Mouse (Mus musculus) colon, adult 2 months (tissue): ENCODE measurements around the gene Igsf9. TPM values are rescaled to one million over a fixed set of nuclear protein-coding genes. Genes with fewer than 3 reads are reported as not detected.

Experiments
- polyA plus RNA-seq: library from polyadenylated mRNA; depleted of rRNA; stranded (reverse); fragments of >200 nt; gene quantifications from 2 replicates; pipeline ENCODE4 v1.2.3, GENCODE M21; 2012; rRNA removed

The Igsf9 gene
- 165 and 216 TPM in 2 replicates for polyA plus RNA-seq

DNA sequence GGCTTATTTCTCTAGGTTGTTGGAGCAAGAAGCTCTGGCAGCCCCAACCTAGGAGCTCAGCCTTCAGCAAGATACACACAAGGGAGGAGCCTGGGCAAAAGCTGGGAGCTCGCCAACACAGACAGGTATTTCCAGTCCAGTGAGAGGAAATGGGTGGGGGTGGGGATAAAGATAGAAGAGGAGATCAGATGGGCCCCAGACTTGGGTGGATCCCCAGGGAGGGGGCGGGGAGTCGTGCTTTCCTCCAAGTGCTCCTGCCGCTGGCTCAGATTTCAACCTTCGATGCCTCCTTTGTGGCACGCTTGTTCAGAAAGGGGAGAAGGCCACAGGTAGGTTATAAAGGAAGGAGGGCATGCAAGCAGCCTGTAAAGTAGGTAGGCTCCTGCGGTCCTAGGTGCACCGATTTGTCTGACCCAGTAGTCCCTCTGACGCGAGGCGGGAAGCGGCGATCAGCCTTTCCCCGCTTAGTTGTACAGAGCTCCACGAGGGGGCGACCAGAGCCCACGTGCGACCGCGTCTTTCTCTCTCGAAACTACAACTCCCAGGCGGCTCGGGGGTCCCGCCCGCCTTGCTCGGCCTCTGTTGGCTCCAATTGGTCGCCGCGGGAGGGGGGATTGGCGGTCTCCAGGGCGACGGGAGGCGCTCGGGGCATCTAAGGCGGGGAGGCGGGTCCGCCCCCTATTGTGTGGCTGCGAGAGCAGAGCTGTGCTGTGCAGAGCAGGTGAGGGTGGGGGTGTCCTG is at the start of gene Igsf9:
Gene Igsf9 (plus strand): TSS at position 249 of the 741 bp plus-strand sequence.

DNA sequence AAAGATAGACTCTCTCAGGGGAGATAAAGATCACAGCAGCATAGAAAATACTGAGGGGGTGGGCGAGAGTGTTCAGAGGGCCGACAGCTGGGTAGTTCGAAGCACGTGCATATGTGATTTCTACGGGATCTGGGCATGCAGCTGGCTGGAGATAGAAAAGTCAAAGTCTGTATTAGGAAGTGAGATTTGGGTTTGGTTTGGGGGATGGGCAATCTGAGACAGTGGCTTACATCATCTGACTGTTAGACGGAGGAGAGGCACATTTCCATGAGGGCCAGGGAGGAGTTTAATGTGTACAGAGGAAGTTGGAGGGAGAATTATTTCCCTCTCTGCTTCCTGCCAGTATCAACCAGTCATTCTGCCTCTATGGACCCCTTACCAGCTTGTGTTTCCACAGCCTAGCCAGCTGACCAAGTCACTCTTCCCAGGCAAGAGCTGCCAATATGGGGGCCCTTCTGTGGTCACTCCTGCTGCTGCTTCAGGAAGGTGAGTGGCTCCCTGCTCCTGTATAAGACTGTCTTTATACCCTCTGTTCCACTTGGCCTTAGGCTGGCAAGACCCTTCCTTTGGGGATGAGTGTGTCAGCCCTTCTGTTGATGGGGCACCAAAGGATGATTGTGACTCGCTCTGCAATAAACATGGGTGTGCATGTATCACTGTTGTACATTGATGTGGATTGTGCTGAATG is 6.4 kb upstream of the Igsf9 start, which contains the start of gene Slamf9:
Gene Slamf9 (plus strand): TSS at position 305 of the 688 bp plus-strand sequence.

DNA sequence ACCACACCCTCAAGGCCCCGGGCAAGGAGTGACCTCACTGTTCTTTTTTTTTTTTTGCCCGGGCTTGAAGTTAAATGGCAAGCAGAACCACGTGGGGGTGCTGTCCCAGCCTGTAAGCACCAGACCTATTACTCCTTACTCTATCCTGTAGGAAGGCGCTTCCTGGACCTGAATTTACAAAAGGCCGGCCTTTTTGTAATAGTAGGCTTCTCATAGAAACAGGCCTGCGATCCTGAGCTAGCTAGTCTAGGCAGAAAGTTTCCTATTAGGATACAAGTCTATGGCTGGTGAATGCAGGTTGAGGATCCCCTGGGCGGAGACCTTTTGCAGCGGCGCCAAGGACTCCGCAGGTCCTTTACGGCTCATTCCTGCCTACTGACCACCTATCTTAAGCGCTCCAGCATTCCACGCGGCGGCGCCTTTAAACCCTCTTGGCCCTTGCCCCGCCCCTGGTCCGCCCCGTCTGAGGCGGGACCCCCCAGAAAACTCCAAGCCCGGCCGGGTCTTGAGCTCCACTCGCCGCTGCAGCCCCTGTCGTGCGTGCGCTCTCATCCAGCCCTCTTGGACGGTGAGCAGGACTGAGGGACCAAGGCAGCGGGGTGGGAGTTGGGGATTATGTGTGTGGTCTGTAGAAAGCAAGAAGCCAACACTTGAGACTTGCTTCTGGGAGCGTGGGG is 18.3 kb downstream of the Igsf9 start, which contains the start of gene Tagln2:
Gene Tagln2 (plus strand): TSS at position 283 of the 677 bp plus-strand sequence.

DNA sequence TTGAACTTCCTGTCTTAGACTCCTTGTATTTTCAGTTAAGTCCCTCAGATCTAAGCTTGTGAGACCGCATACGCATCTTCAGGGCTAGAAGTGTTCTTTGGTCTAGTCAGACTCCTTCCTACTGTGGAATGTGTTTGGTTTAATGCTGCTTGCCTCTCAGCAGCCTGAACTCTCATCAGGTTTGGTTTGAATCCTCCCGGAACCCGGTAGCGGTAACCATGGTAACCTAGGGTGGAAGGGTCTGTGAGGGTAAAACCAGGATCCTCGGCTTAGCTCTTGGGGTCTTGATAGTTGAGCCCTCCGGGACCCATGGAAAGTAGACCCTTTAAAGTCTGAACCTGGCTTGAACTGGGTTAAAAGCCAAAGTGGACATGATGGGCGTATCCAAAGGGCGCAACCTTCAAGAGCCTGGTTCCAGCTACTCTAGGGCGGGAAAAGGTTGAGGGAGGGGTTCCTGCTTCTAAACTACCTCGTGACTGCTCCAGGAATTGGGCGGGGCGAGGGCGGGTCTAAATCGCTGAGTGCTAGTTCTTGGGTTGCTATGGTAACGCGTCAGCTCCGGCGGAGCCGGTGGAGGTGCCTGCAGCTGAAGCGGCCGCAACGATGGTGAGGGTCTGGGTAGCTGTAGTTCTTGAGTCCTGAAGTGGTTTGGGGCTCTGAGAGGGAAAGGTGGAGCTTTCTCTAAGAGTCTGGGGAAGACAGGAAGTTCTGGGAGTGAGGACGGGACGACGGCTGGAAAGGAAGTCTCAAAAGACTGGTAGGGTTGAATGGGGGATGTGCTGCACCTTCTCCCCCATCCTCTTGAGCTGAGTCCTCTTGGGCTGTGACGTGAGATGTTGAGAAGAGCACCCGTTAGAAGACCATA is 39.2 kb downstream of the Igsf9 start, which contains the start of gene Cfap45:
Gene Cfap45 (plus strand): TSS at position 226 of the 865 bp plus-strand sequence.

Other genes with a start within 250 kb of the Igsf9 start
- gene Atp1a4, start 223.4 kb upstream of the Igsf9 start, polyA plus RNA-seq = 0.06 TPM in 1 of 2 replicates, not detected in the other
- gene Igsf8, start 220.1 kb upstream of the Igsf9 start, polyA plus RNA-seq = 141 and 148 TPM in 2 replicates
- 10.9 and 12.5 TPM in 2 replicates for gene Atp1a2, start 183.7 kb upstream of the Igsf9 start, polyA plus RNA-seq
- gene Kcnj9, start 152.5 kb upstream of the Igsf9 start, polyA plus RNA-seq = 0.27 and 0.28 TPM in 2 replicates
- gene Kcnj10, start 140.6 kb upstream of the Igsf9 start, polyA plus RNA-seq = 0.76 and 0.86 TPM in 2 replicates
- 7.3 and 8.8 TPM in 2 replicates for gene Pigm, start 105.2 kb upstream of the Igsf9 start, polyA plus RNA-seq
- 1.8 and 2.3 TPM in 2 replicates for gene Slamf9, start 6.4 kb upstream of the Igsf9 start, polyA plus RNA-seq
- 382 and 458 TPM in 2 replicates for gene Tagln2, start 18.3 kb downstream of the Igsf9 start, polyA plus RNA-seq
- gene Cfap45, start 39.0 kb downstream of the Igsf9 start, polyA plus RNA-seq = 0.52 and 1.3 TPM in 2 replicates
- 3.4 and 3.9 TPM in 2 replicates for gene Vsig8, start 74.2 kb downstream of the Igsf9 start, polyA plus RNA-seq
- 1.4 and 2.6 TPM in 2 replicates for gene Slamf8, start 108.8 kb downstream of the Igsf9 start, polyA plus RNA-seq
- gene Fcrl6, start 120.8 kb downstream of the Igsf9 start, polyA plus RNA-seq = not detected in 2 replicates
- 31.9 and 32.7 TPM in 2 replicates for gene Dusp23, start 151.2 kb downstream of the Igsf9 start, polyA plus RNA-seq
- not detected in 2 replicates for gene Crp, start 216.3 kb downstream of the Igsf9 start, polyA plus RNA-seq